In genomic region chr9:69181411-69181810, GRCm38 (mm10) we compare ENCODE assay signal across 10 mouse cellular contexts.
A peak's percentile ranks its signal among the peaks of the same experiment; 100 is the strongest.
DNase-seq lines count a peak whose midpoint lies in the region; ATAC-seq lines count a peak whose summit lies in the region.
"Had no signal": no experiment of that assay in that cellular context is flagged by ENCODE, and none has a peak within 500 bp of the region (broad histone marks: within the 10 kb centered on the region; RNA-seq: fewer than 3 reads in every experiment).

No protein-coding gene starts in this region.

- H3K4me1 ChIP-seq in limb, embryonic 10.5 days: peaks cover 17% of the 10 kb centered on the region
- H3K4me1 ChIP-seq in stomach, embryonic 15.5 days: no peaks in the 10 kb centered on the region; the same call in 1 of the 2 replicates
- H3K4me1 ChIP-seq in midbrain, embryonic 16.5 days (ENCODE audit: control insufficient read depth, insufficient read depth, low read length): no peaks in the 10 kb centered on the region
- H3K4me1 ChIP-seq: midbrain, embryonic 10.5 days had no signal

- no peak overlapping the region for H3K4me3 ChIP-seq in limb, embryonic 10.5 days
- H3K4me3 ChIP-seq in stomach, embryonic 15.5 days (replicated peaks): no peak overlapping the region
- no peak overlapping the region for H3K4me3 ChIP-seq in midbrain, embryonic 16.5 days (ENCODE audit: low read depth, low read length)
- H3K4me3 ChIP-seq: midbrain, embryonic 10.5 days had no signal

- H3K9ac ChIP-seq in stomach, embryonic 15.5 days: no peak overlapping the region
- no peak overlapping the region for H3K9ac ChIP-seq in midbrain, embryonic 16.5 days (ENCODE audit: low read depth, low read length)

- no peaks in the 10 kb centered on the region for H3K36me3 ChIP-seq in limb, embryonic 10.5 days
- no peaks in the 10 kb centered on the region for H3K36me3 ChIP-seq in stomach, embryonic 15.5 days
- H3K36me3 ChIP-seq in midbrain, embryonic 16.5 days (ENCODE audit: control insufficient read depth, insufficient read depth, low read length): no peaks in the 10 kb centered on the region
- H3K36me3 ChIP-seq: midbrain, embryonic 10.5 days had no signal

- H3K4me2 ChIP-seq in stomach, embryonic 15.5 days: no peak overlapping the region
- H3K4me2 ChIP-seq in midbrain, embryonic 16.5 days (ENCODE audit: low read length): no peak overlapping the region

- ATAC-seq in stomach, embryonic 15.5 days (ENCODE audit: insufficient read depth, low FRiP score, low read depth): peak; percentile 31; the same call in 1 of the 2 replicates
- ATAC-seq in midbrain, embryonic 16.5 days: no peak

- peak; percentile 22 for DNase-seq in embryo, embryonic 11 days
- no peak for DNase-seq in embryo, embryonic 9.5 days (ENCODE audit: extremely low spot score)
- peak; percentile 29 for DNase-seq in heart, postnatal 4 days
- DNase-seq in limb, embryonic 10.5 days (ENCODE audit: low spot score): no peak
- no peak for DNase-seq in frontal cortex, postnatal 10 days (ENCODE audit: low spot score in 2 of 2)
- DNase-seq in layer of hippocampus, postnatal 36 days: no peak
- DNase-seq: thymus, postnatal 14 days had no signal

- H3K27me3 ChIP-seq in limb, embryonic 10.5 days (ENCODE audit: low read depth, poor library complexity, severe bottlenecking): no peaks in the 10 kb centered on the region; the same call in 1 of the 2 replicates
- H3K27me3 ChIP-seq in stomach, embryonic 15.5 days (replicated peaks): no peaks in the 10 kb centered on the region
- no peaks in the 10 kb centered on the region for H3K27me3 ChIP-seq in midbrain, embryonic 16.5 days (ENCODE audit: control insufficient read depth, insufficient read depth, low read depth, low read length)

- no peaks in the 10 kb centered on the region for H3K9me3 ChIP-seq in limb, embryonic 10.5 days (replicated peaks)
- H3K9me3 ChIP-seq in stomach, embryonic 15.5 days: no peaks in the 10 kb centered on the region
- no peaks in the 10 kb centered on the region for H3K9me3 ChIP-seq in midbrain, embryonic 16.5 days (replicated peaks; ENCODE audit: control insufficient read depth, low read length, poor library complexity, severe bottlenecking)
- H3K9me3 ChIP-seq: midbrain, embryonic 10.5 days had no signal

- peak overlapping the region; percentile 50; the same call in 1 of the 2 replicates for H3K27ac ChIP-seq in limb, embryonic 10.5 days
- no peak overlapping the region for H3K27ac ChIP-seq in stomach, embryonic 15.5 days
- H3K27ac ChIP-seq in midbrain, embryonic 16.5 days (ENCODE audit: low read length): no peak overlapping the region
- H3K27ac ChIP-seq: midbrain, embryonic 10.5 days had no signal

Comparison
In these comparisons a context has a peak if more than half of its experiments do, and no peak if none do; other contexts are left out.
1. DNase-seq: peak in embryo, embryonic 11 days (single experiment) and heart, postnatal 4 days (single experiment); none in embryo, embryonic 9.5 days (single experiment), limb, embryonic 10.5 days (single experiment), frontal cortex, postnatal 10 days (0 of 2) and layer of hippocampus, postnatal 36 days (0 of 2).